Mouse (Mus musculus): ENCODE measurements at regions not wholly inside any gene's neighbourhood (a gene's known extent, or its start where the extent isn't known, plus 50 kb on each side); places are given as distances from the start of the nearest gene placed in this dataset.

GRCm38 (mm10) chr17:4919866-4920495 lies 74.2 kb upstream of the Arid1b start:
- DNase-seq (ENCODE audit: extremely low spot score, low spot score): no peak

- DNase-seq (ENCODE audit: extremely low spot score, low spot score): no peak
Observed at GRCm38 (mm10) chr17:4921121-4921520, 73.0 kb upstream of the Arid1b start.

GRCm38 (mm10) chr17:4928631-4929030 lies 65.5 kb upstream of the Arid1b start:
- no peak for DNase-seq (ENCODE audit: extremely low spot score, low spot score)

- DNase-seq (ENCODE audit: extremely low spot score, low spot score): no peak
Observed at GRCm38 (mm10) chr17:4935268-4935667, 58.9 kb upstream of the Arid1b start.

GRCm38 (mm10) chr17:4940589-4940988 lies 53.5 kb upstream of the Arid1b start:
- DNase-seq (ENCODE audit: extremely low spot score, low spot score): no peak

- no peak for DNase-seq (ENCODE audit: extremely low spot score, low spot score)
Observed at GRCm38 (mm10) chr17:4941286-4941800, 52.8 kb upstream of the Arid1b start.

GRCm38 (mm10) chr17:4942868-4943267 lies 51.3 kb upstream of the Arid1b start:
- DNase-seq (ENCODE audit: extremely low spot score, low spot score): no peak

All from neural tube, embryonic 10.5 days (tissue).